Mouse (Mus musculus) thymus, adult 2 months (tissue): ENCODE measurements around the gene Gm10799. TPM values are rescaled to one million over a fixed set of nuclear protein-coding genes. Genes with fewer than 3 reads are reported as not detected.
A peak's percentile ranks its signal among the peaks of the same experiment; 100 is the strongest.
"Not testable (repeated sequence)": the region's sequence is repeated elsewhere in the genome, so short reads cannot be mapped to it uniquely, and the experiment has no call there.

Experiments used
- DNase-seq: peaks from one replicate; pipeline ENCODE4 v3.0.0; 2021
- H3K27ac ChIP-seq: fragments of 200-500 bp; 2 replicates; pipeline ENCODE4 v1.5.1; 2012; ENCODE audit warnings: low read length, control low read depth; ENCODE audit not compliant: control insufficient read depth, insufficient read depth
- H3K27me3 ChIP-seq: fragments of 200-500 bp; 2 replicates; pipeline ENCODE4 v1.6.1; 2012; ENCODE audit warnings: mild to moderate bottlenecking, low read length, moderate library complexity, mixed read lengths; ENCODE audit not compliant: control insufficient read depth, insufficient read depth
- H3K36me3 ChIP-seq: fragments of 200-500 bp; 2 replicates; pipeline ENCODE4 v1.6.1; 2012; ENCODE audit warnings: mild to moderate bottlenecking, low read length, moderate library complexity; ENCODE audit not compliant: control insufficient read depth, insufficient read depth
- H3K4me1 ChIP-seq: fragments of 200-500 bp; replicated peaks from 2 replicates; pipeline ENCODE4 v1.6.1; 2012; ENCODE audit warnings: low read length; ENCODE audit not compliant: control insufficient read depth, insufficient read depth
- H3K4me3 ChIP-seq: fragments of 200-500 bp; 2 replicates; pipeline ENCODE4 v1.5.1; 2012; ENCODE audit warnings: mild to moderate bottlenecking, low read length, control low read depth, moderate library complexity; ENCODE audit not compliant: control insufficient read depth, insufficient read depth
- CTCF ChIP-seq: fragments of 200-500 bp; IDR thresholded peaks from 2 replicates; pipeline ENCODE4 v1.5.1; 2012; ENCODE audit warnings: mild to moderate bottlenecking, control low read depth, low read length, moderate library complexity, borderline replicate concordance; ENCODE audit not compliant: control insufficient read depth, poor library complexity, insufficient read depth; ENCODE audit errors: extremely low read depth
- POLR2A ChIP-seq: fragments of 200-500 bp; IDR thresholded peaks from 2 replicates; pipeline ENCODE4 v1.6.1; 2012; ENCODE audit warnings: mild to moderate bottlenecking, low read length, control low read depth, moderate library complexity; ENCODE audit not compliant: control insufficient read depth, poor library complexity, insufficient read depth; ENCODE audit errors: extremely low read depth
- WGBS: fragments of 180-500 bp; shearing (Covaris S2); methylation state at CpG from one replicate; pipeline ENCODE4 v1.1.7; 2018; 5-methylcytosine and 5-hydroxymethylcytosine counted together
- polyA plus RNA-seq: library from polyadenylated mRNA; depleted of rRNA; stranded (reverse); fragments of >200 nt; gene quantifications from 2 replicates; pipeline ENCODE4 v1.2.3, GENCODE M21; 2012

Gene Gm10799
- polyA plus RNA-seq, 1 experiment = not detected

GRCm38 (mm10) chr2:104095741-104096213 is 27.4 kb upstream of the Gm10799 start, which contains the start of gene Cd59a:
Cd59a (plus strand) TSS chr2:104095801.
- DNase-seq = peak; percentile 22
- WGBS = 9% methylated on average over 15 of the region's 15 CpGs
- Histone ChIP-seq H3K27me3 (no peaks in the 10 kb centered on the region), H3K4me3 (peak within 1 kb of the TSS; percentile 21), H3K4me1 (peaks cover 8% of the 10 kb centered on the region; the same call in 1 of the 2 replicates), H3K27ac (no peak within 1 kb of the TSS), H3K36me3 (no peaks in the 10 kb centered on the region)
- no peak for TF ChIP-seq POLR2A
- TF ChIP-seq CTCF = no peak

GRCm38 (mm10) chr2:104093305-104093704 is 25.0 kb upstream of the Gm10799 start:
- Histone ChIP-seq H3K27ac (no peak overlapping the region), H3K4me3 (no peak overlapping the region), H3K4me1 (peaks cover 8% of the 10 kb centered on the region; the same call in 1 of the 2 replicates), H3K36me3 (no peaks in the 10 kb centered on the region), H3K27me3 (no peaks in the 10 kb centered on the region)
- WGBS = 89% methylated on average over 2 of the region's 2 CpGs
- no peak for TF ChIP-seq POLR2A
- no peak for TF ChIP-seq CTCF
- DNase-seq = no peak

- not testable (repeated sequence) for H3K4me3 ChIP-seq, H3K27me3 ChIP-seq, DNase-seq, H3K27ac ChIP-seq, H3K36me3 ChIP-seq, H3K4me1 ChIP-seq
- 90% methylated on average over 1 of the region's 1 CpGs for WGBS
Measured at GRCm38 (mm10) chr2:104087562-104087961, 19.2 kb upstream of the Gm10799 start.

- H3K4me3 ChIP-seq, DNase-seq, H3K36me3 ChIP-seq, H3K27me3 ChIP-seq, H3K27ac ChIP-seq, H3K4me1 ChIP-seq: not testable (repeated sequence)
Measured at GRCm38 (mm10) chr2:104084027-104084426, 15.7 kb upstream of the Gm10799 start.

GRCm38 (mm10) chr2:104082474-104082873 is 14.1 kb upstream of the Gm10799 start:
- Histone ChIP-seq H3K27ac (no peak overlapping the region), H3K36me3 (no peaks in the 10 kb centered on the region)
- TF ChIP-seq CTCF (no peak), POLR2A (no peak)

GRCm38 (mm10) chr2:104081436-104082050 is 13.2 kb upstream of the Gm10799 start:
- not testable (repeated sequence) for H3K4me3 ChIP-seq, H3K4me1 ChIP-seq, H3K27me3 ChIP-seq, H3K27ac ChIP-seq, H3K36me3 ChIP-seq, DNase-seq
- no CpG with 5 or more reads among the region's 1 CpGs for WGBS

More at GRCm38 (mm10) chr2:104082474-104082873, 14.1 kb upstream of the Gm10799 start:
- H3K4me3 ChIP-seq = no peak overlapping the region
- no peaks in the 10 kb centered on the region for H3K27me3 ChIP-seq
- H3K4me1 ChIP-seq = no peaks in the 10 kb centered on the region
- no peak for DNase-seq

GRCm38 (mm10) chr2:104078285-104078684 is 9.9 kb upstream of the Gm10799 start:
- not testable (repeated sequence) for DNase-seq, H3K4me3 ChIP-seq, H3K27me3 ChIP-seq, H3K4me1 ChIP-seq, H3K27ac ChIP-seq, H3K36me3 ChIP-seq
- 91% methylated on average over 5 of the region's 5 CpGs for WGBS
